In genomic region chr9:96597899-96598298, GRCm38 (mm10) we compare ENCODE assay signal across 16 mouse cellular contexts. TPM values are rescaled to one million over a fixed set of nuclear protein-coding genes. Genes with fewer than 3 reads are reported as not detected.
DNase-seq lines count a peak whose midpoint lies in the region; ATAC-seq and TF ChIP-seq lines count a peak whose summit lies in the region.
"Had no signal": no experiment of that assay in that cellular context is flagged by ENCODE, and none has a peak within 500 bp of the region (broad histone marks: within the 10 kb centered on the region; RNA-seq: fewer than 3 reads in every experiment).

No protein-coding gene starts in this region.

- ATAC-seq in intestine, postnatal 0 days, result no peak
- no peak for ATAC-seq in intestine, embryonic 15.5 days
- ATAC-seq in midbrain, embryonic 15.5 days (replicated peaks), result no peak

- no peaks in the 10 kb centered on the region for H3K4me1 ChIP-seq in intestine, postnatal 0 days (replicated peaks; ENCODE audit: control insufficient read depth, insufficient read depth, low read length)
- no peaks in the 10 kb centered on the region for H3K4me1 ChIP-seq in intestine, embryonic 15.5 days (replicated peaks)
- no peaks in the 10 kb centered on the region for H3K4me1 ChIP-seq in midbrain, embryonic 15.5 days
- H3K4me1 ChIP-seq: heart, embryonic 15.5 days; hindbrain, embryonic 13.5 days; limb, embryonic 15.5 days had no signal

- H3K9me3 ChIP-seq in intestine, postnatal 0 days (ENCODE audit: control insufficient read depth), result no peaks in the 10 kb centered on the region
- H3K9me3 ChIP-seq in intestine, embryonic 15.5 days, result no peaks in the 10 kb centered on the region
- H3K9me3 ChIP-seq in midbrain, embryonic 15.5 days, result no peaks in the 10 kb centered on the region
- H3K9me3 ChIP-seq: G1E; heart, embryonic 15.5 days; hindbrain, embryonic 13.5 days; limb, embryonic 15.5 days had no signal

- no peak overlapping the region for H3K9ac ChIP-seq in intestine, postnatal 0 days (ENCODE audit: low read depth, low read length)
- H3K9ac ChIP-seq in intestine, embryonic 15.5 days, result no peak overlapping the region
- H3K9ac ChIP-seq in midbrain, embryonic 15.5 days, result no peak overlapping the region
- H3K9ac ChIP-seq: heart, embryonic 15.5 days; hindbrain, embryonic 13.5 days; limb, embryonic 15.5 days had no signal

- H3K27ac ChIP-seq in intestine, postnatal 0 days (ENCODE audit: low read depth, low read length), result no peak overlapping the region
- H3K27ac ChIP-seq in intestine, embryonic 15.5 days, result no peak overlapping the region
- H3K27ac ChIP-seq in midbrain, embryonic 15.5 days, result no peak overlapping the region
- H3K27ac ChIP-seq: heart, embryonic 15.5 days; hindbrain, embryonic 13.5 days; limb, embryonic 15.5 days; macrophage had no signal

- no peaks in the 10 kb centered on the region for H3K27me3 ChIP-seq in intestine, postnatal 0 days (replicated peaks; ENCODE audit: control insufficient read depth, insufficient read depth, low read length)
- no peaks in the 10 kb centered on the region for H3K27me3 ChIP-seq in intestine, embryonic 15.5 days (replicated peaks)
- H3K27me3 ChIP-seq in midbrain, embryonic 15.5 days (replicated peaks), result no peaks in the 10 kb centered on the region
- H3K27me3 ChIP-seq: heart, embryonic 15.5 days; hindbrain, embryonic 13.5 days; limb, embryonic 15.5 days had no signal

- DNase-seq in thymus, postnatal 0 days (ENCODE audit: low spot score), result peak; percentile 16
- no peak for DNase-seq in thymus, postnatal 14 days
- DNase-seq in ZHBTc4 (ENCODE audit: low read depth, low spot score), result peak; percentile 29
- no peak for DNase-seq in urinary bladder, postnatal 4 days (ENCODE audit: low spot score in 2 of 2)
- no peak for DNase-seq in T-cell, adult 2 months (ENCODE audit: low spot score)
- DNase-seq: cerebellum, adult 9-10 months; embryo, embryonic 11 days; kidney, adult 18-20 months had no signal

- TF ChIP-seq CTCF in intestine, postnatal 0 days (IDR thresholded peaks at IDR 0.05; ENCODE audit: low read depth), result peak; percentile 49

- WGBS in intestine, postnatal 0 days, result 96% methylated on average over 1 of the region's 1 CpGs
- WGBS in intestine, embryonic 15.5 days, result 93% methylated on average over 1 of the region's 1 CpGs
- 91% methylated on average over 1 of the region's 1 CpGs for WGBS in midbrain, embryonic 15.5 days

- H3K36me3 ChIP-seq in intestine, postnatal 0 days (ENCODE audit: control insufficient read depth, insufficient read depth), result peaks cover 22% of the 10 kb centered on the region; the same call in 1 of the 2 replicates
- 0 out of 2 replicates have a peak, but pooled peaks cover 4% of the 10 kb centered on the region for H3K36me3 ChIP-seq in intestine, embryonic 15.5 days
- 0 out of 2 replicates have a peak, but pooled peaks cover 10% of the 10 kb centered on the region for H3K36me3 ChIP-seq in midbrain, embryonic 15.5 days (replicated peaks)

- H3K4me3 ChIP-seq in intestine, postnatal 0 days (ENCODE audit: low read depth, low read length), result no peak overlapping the region
- H3K4me3 ChIP-seq in intestine, embryonic 15.5 days (replicated peaks), result no peak overlapping the region
- H3K4me3 ChIP-seq in midbrain, embryonic 15.5 days, result no peak overlapping the region
- H3K4me3 ChIP-seq: heart, embryonic 15.5 days; hindbrain, embryonic 13.5 days; limb, embryonic 15.5 days had no signal

- H3K4me2 ChIP-seq in intestine, postnatal 0 days (replicated peaks; ENCODE audit: low read depth), result no peak overlapping the region
- no peak overlapping the region for H3K4me2 ChIP-seq in intestine, embryonic 15.5 days (replicated peaks)
- H3K4me2 ChIP-seq in midbrain, embryonic 15.5 days, result no peak overlapping the region
- H3K4me2 ChIP-seq: heart, embryonic 15.5 days; hindbrain, embryonic 13.5 days; limb, embryonic 15.5 days had no signal

RNA-seq across cellular contexts. Expression of gene Rasa2, which starts 33.5 kb away (rescaled TPM):
- polyA plus RNA-seq in intestine, postnatal 0 days (2015; fragmentation: Nextera tagmentation; extraction: Ambion mirVana), result 16.2 and 18.2 TPM in 2 replicates
- 16.4 and 17.1 TPM in 2 replicates for polyA plus RNA-seq in intestine, embryonic 15.5 days (2015; fragmentation: Nextera tagmentation; extraction: Ambion mirVana)
- 24.6 and 33.3 TPM in 2 replicates for polyA plus RNA-seq in thymus, postnatal 0 days (2015; fragmentation: Nextera tagmentation; extraction: Ambion mirVana)
- polyA plus RNA-seq in midbrain, embryonic 15.5 days (2015; fragmentation: Nextera tagmentation; extraction: Ambion mirVana), result 16.3 and 17.6 TPM in 2 replicates

Comparison
In these comparisons a context has a peak if more than half of its experiments do, and no peak if none do; other contexts are left out.
1. DNase-seq: peak in thymus, postnatal 0 days (single experiment) and ZHBTc4 (single experiment); none in thymus, postnatal 14 days (single experiment), urinary bladder, postnatal 4 days (0 of 2) and T-cell, adult 2 months (single experiment).